Mouse (Mus musculus): Measurements from ENCODE around the gene Camk2g. TPM values are rescaled to one million over a fixed set of nuclear protein-coding genes. Genes with fewer than 3 reads are reported as not detected.

Camk2g gene
- polyA plus RNA-seq, 1 experiment from 2014 or later = 43.7 TPM

GRCm38 (mm10) chr14:20700362-20700761 lies 93.5 kb downstream of the Camk2g start:
- Histone ChIP-seq H3K27me3 (ENCODE audit: control insufficient read depth, insufficient read depth, low read length) (no peaks in the 10 kb centered on the region), H3K4me3 (replicated peaks; ENCODE audit: low read length) (no peak overlapping the region), H3K4me1 (ENCODE audit: control insufficient read depth, insufficient read depth, low read length) (peaks cover 46% of the 10 kb centered on the region), H3K9ac (ENCODE audit: low read length) (no peak overlapping the region), H3K27ac (ENCODE audit: low read length) (no peak overlapping the region), H3K36me3 (ENCODE audit: control insufficient read depth, insufficient read depth, low read length) (peaks cover 4% of the 10 kb centered on the region; the same call in 1 of the 2 replicates), H3K9me3 (replicated peaks; ENCODE audit: control insufficient read depth, low read length) (no peaks in the 10 kb centered on the region), H3K4me2 (ENCODE audit: low read depth, low read length) (no peak overlapping the region)
- no peak for ATAC-seq (ENCODE audit: insufficient read depth, low FRiP score)
- 71% methylated on average over 3 of the region's 3 CpGs for WGBS

GRCm38 (mm10) chr14:20698515-20698914 lies 95.4 kb downstream of the Camk2g start:
- no peak for ATAC-seq (ENCODE audit: insufficient read depth, low FRiP score)
- no peak overlapping the region for H3K4me3 ChIP-seq (replicated peaks; ENCODE audit: low read length)

GRCm38 (mm10) chr14:20696986-20697385 lies 96.9 kb downstream of the Camk2g start:
- ATAC-seq (ENCODE audit: insufficient read depth, low FRiP score) = no peak
- Histone ChIP-seq H3K4me3 (replicated peaks; ENCODE audit: low read length) (peak overlapping the region; percentile 91), H3K4me1 (ENCODE audit: control insufficient read depth, insufficient read depth, low read length) (peaks cover 45% of the 10 kb centered on the region), H3K4me2 (ENCODE audit: low read depth, low read length) (peak overlapping the region; percentile 86), H3K27me3 (ENCODE audit: control insufficient read depth, insufficient read depth, low read length) (no peaks in the 10 kb centered on the region), H3K9ac (ENCODE audit: low read length) (peak overlapping the region; percentile 92), H3K36me3 (ENCODE audit: control insufficient read depth, insufficient read depth, low read length) (peaks cover 3% of the 10 kb centered on the region; the same call in 1 of the 2 replicates), H3K27ac (ENCODE audit: low read length) (peak overlapping the region; percentile 21; the same call in 1 of the 2 replicates), H3K9me3 (replicated peaks; ENCODE audit: control insufficient read depth, low read length) (no peaks in the 10 kb centered on the region)
- WGBS = 20% methylated on average over 1 of the region's 1 CpGs

More at GRCm38 (mm10) chr14:20698515-20698914, 95.4 kb downstream of the Camk2g start:
- no peaks in the 10 kb centered on the region for H3K36me3 ChIP-seq (ENCODE audit: control insufficient read depth, insufficient read depth, low read length)
- 0 out of 2 replicates have a peak overlapping the region, but pooled peaks have one; percentile 7 for H3K9ac ChIP-seq (ENCODE audit: low read length)
- no peak overlapping the region for H3K4me2 ChIP-seq (ENCODE audit: low read depth, low read length)
- WGBS = 79% methylated on average over 2 of the region's 2 CpGs
- no peak overlapping the region for H3K27ac ChIP-seq (ENCODE audit: low read length)
- H3K27me3 ChIP-seq (ENCODE audit: control insufficient read depth, insufficient read depth, low read length) = no peaks in the 10 kb centered on the region
- peaks cover 46% of the 10 kb centered on the region for H3K4me1 ChIP-seq (ENCODE audit: control insufficient read depth, insufficient read depth, low read length)
- H3K9me3 ChIP-seq (replicated peaks; ENCODE audit: control insufficient read depth, low read length) = no peaks in the 10 kb centered on the region

GRCm38 (mm10) chr14:20695761-20696520 lies 97.9 kb downstream of the Camk2g start:
- H3K27me3 ChIP-seq (ENCODE audit: control insufficient read depth, insufficient read depth, low read length) = no peaks in the 10 kb centered on the region
- H3K27ac ChIP-seq (ENCODE audit: low read length) = peak overlapping the region; percentile 99
- H3K4me3 ChIP-seq (replicated peaks; ENCODE audit: low read length) = peak overlapping the region; percentile 91
- peak overlapping the region; percentile 92 for H3K9ac ChIP-seq (ENCODE audit: low read length)
- no peak for ATAC-seq (ENCODE audit: insufficient read depth, low FRiP score)
- WGBS = 12% methylated on average over 27 of the region's 27 CpGs
- H3K36me3 ChIP-seq (ENCODE audit: control insufficient read depth, insufficient read depth, low read length) = peaks cover 13% of the 10 kb centered on the region
- H3K9me3 ChIP-seq (replicated peaks; ENCODE audit: control insufficient read depth, low read length) = no peaks in the 10 kb centered on the region
- peak overlapping the region; percentile 86 for H3K4me2 ChIP-seq (ENCODE audit: low read depth, low read length)
- H3K4me1 ChIP-seq (ENCODE audit: control insufficient read depth, insufficient read depth, low read length) = peaks cover 37% of the 10 kb centered on the region

- peak within 1 kb of the TSS; percentile 99 for H3K27ac ChIP-seq (ENCODE audit: low read length)
- H3K27me3 ChIP-seq (ENCODE audit: control insufficient read depth, insufficient read depth, low read length) = no peaks in the 10 kb centered on the region
- H3K9me3 ChIP-seq (replicated peaks; ENCODE audit: control insufficient read depth, low read length) = no peaks in the 10 kb centered on the region
- peak; percentile 92 for ATAC-seq (ENCODE audit: insufficient read depth, low FRiP score)
- peak within 1 kb of the TSS; percentile 92 for H3K9ac ChIP-seq (ENCODE audit: low read length)
- peaks cover 17% of the 10 kb centered on the region for H3K36me3 ChIP-seq (ENCODE audit: control insufficient read depth, insufficient read depth, low read length)
- under 1% methylated on average over 111 of the region's 111 CpGs for WGBS
- peak within 1 kb of the TSS; percentile 91 for H3K4me3 ChIP-seq (replicated peaks; ENCODE audit: low read length)
- H3K4me2 ChIP-seq (ENCODE audit: low read depth, low read length) = peak within 1 kb of the TSS; percentile 86
- H3K4me1 ChIP-seq (ENCODE audit: control insufficient read depth, insufficient read depth, low read length) = peaks cover 30% of the 10 kb centered on the region
Measured at GRCm38 (mm10) chr14:20694884-20695760, 98.8 kb downstream of the Camk2g start, which contains the start of gene Fut11. Gene Fut11 (plus strand): TSS chr14:20694968.

GRCm38 (mm10) chr14:20694185-20694883 lies 99.6 kb downstream of the Camk2g start:
- Histone ChIP-seq H3K27ac (ENCODE audit: low read length) (peak overlapping the region; percentile 99), H3K36me3 (ENCODE audit: control insufficient read depth, insufficient read depth, low read length) (peaks cover 25% of the 10 kb centered on the region), H3K9ac (ENCODE audit: low read length) (peak overlapping the region; percentile 92), H3K4me1 (ENCODE audit: control insufficient read depth, insufficient read depth, low read length) (peaks cover 30% of the 10 kb centered on the region), H3K4me3 (replicated peaks; ENCODE audit: low read length) (peak overlapping the region; percentile 91), H3K27me3 (ENCODE audit: control insufficient read depth, insufficient read depth, low read length) (no peaks in the 10 kb centered on the region), H3K4me2 (ENCODE audit: low read depth, low read length) (peak overlapping the region; percentile 86), H3K9me3 (replicated peaks; ENCODE audit: control insufficient read depth, low read length) (no peaks in the 10 kb centered on the region)
- 40% methylated on average over 13 of the region's 13 CpGs for WGBS
- ATAC-seq (ENCODE audit: insufficient read depth, low FRiP score) = peak; percentile 11; the same call in 1 of the 2 replicates

- WGBS = 86% methylated on average over 10 of the region's 10 CpGs
- Histone ChIP-seq H3K27me3 (ENCODE audit: control insufficient read depth, insufficient read depth, low read length) (no peaks in the 10 kb centered on the region), H3K27ac (ENCODE audit: low read length) (no peak overlapping the region), H3K4me3 (replicated peaks; ENCODE audit: low read length) (no peak overlapping the region), H3K4me1 (ENCODE audit: control insufficient read depth, insufficient read depth, low read length) (peaks cover 30% of the 10 kb centered on the region), H3K4me2 (ENCODE audit: low read depth, low read length) (no peak overlapping the region), H3K9ac (ENCODE audit: low read length) (no peak overlapping the region), H3K36me3 (ENCODE audit: control insufficient read depth, insufficient read depth, low read length) (peaks cover 31% of the 10 kb centered on the region), H3K9me3 (replicated peaks; ENCODE audit: control insufficient read depth, low read length) (no peaks in the 10 kb centered on the region)
- no peak for ATAC-seq (ENCODE audit: insufficient read depth, low FRiP score)
Measured at GRCm38 (mm10) chr14:20693589-20694101, 100.2 kb downstream of the Camk2g start.

- H3K27ac ChIP-seq (ENCODE audit: low read length) = no peak overlapping the region
- H3K4me2 ChIP-seq (ENCODE audit: low read depth, low read length) = no peak overlapping the region
- no peaks in the 10 kb centered on the region for H3K9me3 ChIP-seq (replicated peaks; ENCODE audit: control insufficient read depth, low read length)
- peaks cover 14% of the 10 kb centered on the region for H3K4me1 ChIP-seq (ENCODE audit: control insufficient read depth, insufficient read depth, low read length)
- peaks cover 36% of the 10 kb centered on the region for H3K36me3 ChIP-seq (ENCODE audit: control insufficient read depth, insufficient read depth, low read length)
- ATAC-seq (ENCODE audit: insufficient read depth, low FRiP score) = no peak
- 89% methylated on average over 6 of the region's 6 CpGs for WGBS
- H3K27me3 ChIP-seq (ENCODE audit: control insufficient read depth, insufficient read depth, low read length) = no peaks in the 10 kb centered on the region
- H3K9ac ChIP-seq (ENCODE audit: low read length) = no peak overlapping the region
- no peak overlapping the region for H3K4me3 ChIP-seq (replicated peaks; ENCODE audit: low read length)
Measured at GRCm38 (mm10) chr14:20691772-20692171, 102.1 kb downstream of the Camk2g start.

All from stomach, embryonic 16.5 days (tissue).